Mouse (Mus musculus) kidney, adult 11 months (tissue): ENCODE data around the gene Dgkb.

ENCODE experiments used
- DNase-seq: peaks from one replicate; pipeline ENCODE4 v3.0.0; 2022

The Dgkb gene

GRCm38 (mm10) chr12:38386991-38387390, 569.5 kb downstream of the Dgkb start:
- no peak for DNase-seq

- DNase-seq: no peak
Observed at GRCm38 (mm10) chr12:38387654-38388053, 570.1 kb downstream of the Dgkb start.

- no peak for DNase-seq
Observed at GRCm38 (mm10) chr12:38388243-38388642, 570.7 kb downstream of the Dgkb start.

GRCm38 (mm10) chr12:38397754-38398312, 580.3 kb downstream of the Dgkb start:
- no peak for DNase-seq

GRCm38 (mm10) chr12:38400089-38400488, 582.6 kb downstream of the Dgkb start:
- DNase-seq: no peak

- DNase-seq: no peak
Observed at GRCm38 (mm10) chr12:38435364-38436130, 618.0 kb downstream of the Dgkb start.

- no peak for DNase-seq
Observed at GRCm38 (mm10) chr12:38436131-38436436, 618.6 kb downstream of the Dgkb start.

GRCm38 (mm10) chr12:38450323-38451087, 633.0 kb downstream of the Dgkb start:
- DNase-seq: no peak

- no peak for DNase-seq
Observed at GRCm38 (mm10) chr12:38451677-38452076, 634.2 kb downstream of the Dgkb start.

- no peak for DNase-seq
Observed at GRCm38 (mm10) chr12:38468191-38468590, 650.7 kb downstream of the Dgkb start.

- DNase-seq: no peak
Observed at GRCm38 (mm10) chr12:38468605-38469004, 651.1 kb downstream of the Dgkb start.

- DNase-seq: no peak
Observed at GRCm38 (mm10) chr12:38497229-38497628, 679.7 kb downstream of the Dgkb start.

GRCm38 (mm10) chr12:38500931-38501330, 683.4 kb downstream of the Dgkb start:
- no peak for DNase-seq

GRCm38 (mm10) chr12:38508195-38508594, 690.7 kb downstream of the Dgkb start:
- no peak for DNase-seq

GRCm38 (mm10) chr12:38545431-38545830, 727.9 kb downstream of the Dgkb start:
- no peak for DNase-seq

GRCm38 (mm10) chr12:38577141-38577540, 759.6 kb downstream of the Dgkb start:
- DNase-seq: no peak

- no peak for DNase-seq
Observed at GRCm38 (mm10) chr12:38579191-38579817, 761.8 kb downstream of the Dgkb start.

GRCm38 (mm10) chr12:38586368-38586865, 768.9 kb downstream of the Dgkb start:
- DNase-seq: no peak

- DNase-seq: no peak
Observed at GRCm38 (mm10) chr12:38589951-38590350, 772.4 kb downstream of the Dgkb start.

- no peak for DNase-seq
Observed at GRCm38 (mm10) chr12:38593653-38594052, 776.1 kb downstream of the Dgkb start.

- no peak for DNase-seq
Observed at GRCm38 (mm10) chr12:38594055-38594454, 776.5 kb downstream of the Dgkb start.

GRCm38 (mm10) chr12:38596416-38597062, 779.0 kb downstream of the Dgkb start:
- DNase-seq: no peak

- no peak for DNase-seq
Observed at GRCm38 (mm10) chr12:38598096-38598495, 780.6 kb downstream of the Dgkb start.
